Mouse (Mus musculus): ENCODE data around the gene Pyroxd1. TPM values are rescaled to one million over a fixed set of nuclear protein-coding genes. Genes with fewer than 3 reads are reported as not detected.
"Not testable (repeated sequence)": the region's sequence is repeated elsewhere in the genome, so short reads cannot be mapped to it uniquely, and the experiment has no call there.

The Pyroxd1 gene
- 4.9 and 6.6 TPM in 2 replicates for polyA plus RNA-seq (2012; ENCODE audit: insufficient read depth, insufficient read length, missing spikeins)

- Histone ChIP-seq H3K4me1 (ENCODE audit: control insufficient read depth, insufficient read depth, insufficient read length, low read length) (0 out of 2 replicates have a peak, but pooled peaks cover 2% of the 10 kb centered on the region), H3K4me3 (ENCODE audit: insufficient read depth, low read depth, low read length) (peak within 1 kb of the TSS; percentile 95), H3K27ac (replicated peaks; ENCODE audit: low read depth, low read length) (peak within 1 kb of the TSS; percentile 87)
Observed at GRCm38 (mm10) chr6:142345440-142346038, at the start of gene Pyroxd1. TSS of gene Pyroxd1 (plus strand) at chr6:142345654.

DNA sequence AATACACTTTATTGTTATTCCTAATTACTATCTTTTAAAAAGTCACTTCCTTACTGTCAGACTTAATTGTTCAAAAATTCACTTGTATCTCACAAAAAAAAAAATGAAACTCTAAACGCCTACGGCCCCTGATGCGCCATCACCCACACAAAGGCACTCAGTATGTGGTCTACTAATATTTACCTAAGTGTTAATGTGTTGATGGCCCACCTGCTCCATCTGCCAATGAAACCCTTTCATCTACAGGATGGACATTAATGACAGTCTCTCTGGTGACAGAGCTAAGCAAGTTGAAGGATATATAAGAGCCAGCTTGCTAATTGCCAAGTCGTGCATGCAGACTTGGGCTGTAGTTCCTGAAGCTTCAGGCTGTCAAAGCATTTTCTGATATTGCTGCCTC, 47.4 kb upstream of the Pyroxd1 start, which contains the start of gene Iapp:
Gene Iapp (plus strand): TSS at position 326 of the 400 bp plus-strand sequence.
- Histone ChIP-seq H3K4me3 (ENCODE audit: insufficient read depth, low read depth, low read length) (no peak within 1 kb of the TSS), H3K27ac (replicated peaks; ENCODE audit: low read depth, low read length) (no peak within 1 kb of the TSS), H3K4me1 (ENCODE audit: control insufficient read depth, insufficient read depth, insufficient read length, low read length) (no peaks in the 10 kb centered on the region)

- Histone ChIP-seq H3K4me3 (ENCODE audit: insufficient read depth, low read depth, low read length) (no peak overlapping the region), H3K27ac (replicated peaks; ENCODE audit: low read depth, low read length) (no peak overlapping the region), H3K4me1 (ENCODE audit: control insufficient read depth, insufficient read depth, insufficient read length, low read length) (no peaks in the 10 kb centered on the region)
Observed at GRCm38 (mm10) chr6:142305076-142305475, 40.4 kb upstream of the Pyroxd1 start.

DNA sequence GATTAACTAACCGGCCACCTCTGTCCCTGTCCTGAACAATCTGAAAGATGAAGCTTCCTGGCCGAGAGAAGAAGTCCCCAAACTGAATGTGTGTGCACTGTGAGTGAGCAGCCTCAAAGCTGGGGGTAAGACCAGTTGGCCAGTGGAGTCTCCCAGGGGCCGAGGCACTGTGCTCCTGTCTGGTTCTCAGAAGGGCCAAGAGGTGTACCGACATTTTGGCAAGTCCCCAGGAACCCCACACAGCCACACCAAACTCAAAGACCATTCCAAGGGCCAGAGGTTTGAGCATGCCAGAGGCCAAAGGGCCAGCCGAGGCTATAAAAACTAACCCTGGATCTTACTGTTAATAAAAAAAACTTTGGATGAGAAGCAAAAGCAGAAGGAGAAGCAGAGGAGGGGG, 31.2 kb upstream of the Pyroxd1 start:
- Histone ChIP-seq H3K4me3 (ENCODE audit: insufficient read depth, low read depth, low read length) (no peak overlapping the region), H3K27ac (replicated peaks; ENCODE audit: low read depth, low read length) (no peak overlapping the region), H3K4me1 (ENCODE audit: control insufficient read depth, insufficient read depth, insufficient read length, low read length) (no peaks in the 10 kb centered on the region)

GRCm38 (mm10) chr6:142317106-142317505, 28.3 kb upstream of the Pyroxd1 start:
- no peak overlapping the region for H3K27ac ChIP-seq (replicated peaks; ENCODE audit: low read depth, low read length)
- no peak overlapping the region for H3K4me3 ChIP-seq (ENCODE audit: insufficient read depth, low read depth, low read length)
- no peaks in the 10 kb centered on the region for H3K4me1 ChIP-seq (ENCODE audit: control insufficient read depth, insufficient read depth, insufficient read length, low read length)

DNA sequence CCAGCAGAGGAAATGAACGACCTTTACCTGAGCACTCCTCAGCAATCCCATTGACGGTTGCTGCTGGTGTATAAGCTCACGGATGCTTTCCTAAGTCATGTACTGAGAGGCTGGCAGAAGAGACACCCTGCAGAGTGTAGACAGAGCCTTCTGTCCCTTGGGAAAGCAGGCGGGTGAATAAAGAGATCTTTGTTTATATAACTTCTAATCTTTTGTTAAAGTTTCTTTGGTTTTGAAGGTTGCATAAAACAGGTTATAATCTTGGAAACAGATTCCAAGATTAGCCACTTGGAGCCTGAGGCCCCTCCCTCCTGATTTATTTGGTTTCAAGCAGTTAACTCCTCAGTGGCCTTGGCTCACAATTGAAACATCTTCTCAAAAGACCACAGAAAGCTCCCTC, 22.6 kb upstream of the Pyroxd1 start, which contains the start of gene Slco1a5:
Gene Slco1a5 (minus strand): TSS at position 101 of the 400 bp plus-strand sequence.
- H3K27ac ChIP-seq (replicated peaks; ENCODE audit: low read depth, low read length): no peak within 1 kb of the TSS
- H3K4me1 ChIP-seq (ENCODE audit: control insufficient read depth, insufficient read depth, insufficient read length, low read length): no peaks in the 10 kb centered on the region
- no peak within 1 kb of the TSS for H3K4me3 ChIP-seq (ENCODE audit: insufficient read depth, low read depth, low read length)

DNA sequence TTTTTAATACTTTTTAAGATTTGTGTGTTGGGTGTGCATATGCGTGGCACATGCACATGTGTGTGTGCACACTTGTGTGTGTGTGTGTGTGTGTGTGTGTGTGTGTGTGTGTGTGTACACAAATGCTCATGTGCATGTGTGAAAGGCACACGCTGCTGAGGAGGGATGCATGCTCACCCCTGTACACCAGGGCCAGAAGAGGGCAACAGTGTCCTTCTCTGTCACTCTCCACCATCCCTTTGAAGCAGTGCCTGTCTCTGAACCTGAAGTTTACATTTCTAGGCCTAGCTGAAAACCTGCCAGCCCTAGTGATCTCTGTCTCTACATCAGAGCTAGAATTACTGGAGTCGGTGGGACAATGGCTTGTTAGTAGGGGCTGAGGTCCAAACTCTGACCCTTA, 18.9 kb upstream of the Pyroxd1 start:
- H3K4me1 ChIP-seq (ENCODE audit: control insufficient read depth, insufficient read depth, insufficient read length, low read length): no peaks in the 10 kb centered on the region
- no peak overlapping the region for H3K4me3 ChIP-seq (ENCODE audit: insufficient read depth, low read depth, low read length)
- H3K27ac ChIP-seq (replicated peaks; ENCODE audit: low read depth, low read length): no peak overlapping the region

DNA sequence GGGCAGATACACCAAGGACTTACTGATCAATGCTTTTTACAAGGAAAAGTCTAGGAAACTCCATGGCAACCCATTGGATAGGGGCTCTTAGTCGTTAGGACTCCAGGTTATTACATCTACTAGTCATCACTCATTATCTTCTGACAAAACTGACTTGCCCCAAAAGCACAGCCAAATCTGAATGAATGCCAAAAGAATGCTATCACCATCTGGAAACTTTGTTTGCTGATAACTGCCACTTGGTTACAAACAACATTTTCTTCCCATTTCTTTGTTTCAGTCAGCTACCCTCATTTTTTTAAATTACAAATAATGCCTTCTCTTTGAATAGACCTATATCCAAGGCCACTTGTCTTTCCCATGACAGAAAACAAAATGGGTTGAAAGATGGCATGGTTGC, 16.3 kb upstream of the Pyroxd1 start:
- Histone ChIP-seq H3K4me3 (ENCODE audit: insufficient read depth, low read depth, low read length) (no peak overlapping the region), H3K27ac (replicated peaks; ENCODE audit: low read depth, low read length) (no peak overlapping the region), H3K4me1 (ENCODE audit: control insufficient read depth, insufficient read depth, insufficient read length, low read length) (no peaks in the 10 kb centered on the region)

- Histone ChIP-seq H3K27ac (replicated peaks; ENCODE audit: low read depth, low read length) (no peak overlapping the region), H3K4me3 (ENCODE audit: insufficient read depth, low read depth, low read length) (no peak overlapping the region), H3K4me1 (ENCODE audit: control insufficient read depth, insufficient read depth, insufficient read length, low read length) (no peaks in the 10 kb centered on the region)
Observed at GRCm38 (mm10) chr6:142338961-142339360, 6.5 kb upstream of the Pyroxd1 start.

- H3K4me1 ChIP-seq (ENCODE audit: control insufficient read depth, insufficient read depth, insufficient read length, low read length): no peaks in the 10 kb centered on the region
- H3K4me3 ChIP-seq (ENCODE audit: insufficient read depth, low read depth, low read length): no peak overlapping the region
- H3K27ac ChIP-seq (replicated peaks; ENCODE audit: low read depth, low read length): no peak overlapping the region
Observed at GRCm38 (mm10) chr6:142339576-142339975, 5.9 kb upstream of the Pyroxd1 start.

DNA sequence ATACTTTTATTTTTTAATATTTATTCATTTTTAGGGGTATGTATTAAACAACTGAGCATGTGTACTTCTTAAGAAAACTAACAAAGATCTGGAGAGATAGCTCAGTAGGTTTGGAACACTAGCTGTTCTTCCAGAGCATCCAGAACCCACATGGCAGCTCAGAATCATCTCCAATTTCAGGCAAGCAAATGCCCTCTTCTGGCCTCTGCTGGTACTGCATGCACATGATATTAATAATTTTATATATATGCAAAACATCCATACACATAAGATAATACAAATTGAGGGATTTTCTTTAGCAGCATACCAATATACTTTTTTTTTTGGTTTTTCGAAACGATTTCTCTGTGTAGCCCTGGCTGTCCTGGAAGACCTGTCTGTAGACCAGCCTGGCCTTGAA, 1.9 kb upstream of the Pyroxd1 start:
- no peak overlapping the region for H3K4me3 ChIP-seq (ENCODE audit: insufficient read depth, low read depth, low read length)
- H3K4me1 ChIP-seq (ENCODE audit: control insufficient read depth, insufficient read depth, insufficient read length, low read length): 0 out of 2 replicates have a peak, but pooled peaks cover 2% of the 10 kb centered on the region
- no peak overlapping the region for H3K27ac ChIP-seq (replicated peaks; ENCODE audit: low read depth, low read length)

DNA sequence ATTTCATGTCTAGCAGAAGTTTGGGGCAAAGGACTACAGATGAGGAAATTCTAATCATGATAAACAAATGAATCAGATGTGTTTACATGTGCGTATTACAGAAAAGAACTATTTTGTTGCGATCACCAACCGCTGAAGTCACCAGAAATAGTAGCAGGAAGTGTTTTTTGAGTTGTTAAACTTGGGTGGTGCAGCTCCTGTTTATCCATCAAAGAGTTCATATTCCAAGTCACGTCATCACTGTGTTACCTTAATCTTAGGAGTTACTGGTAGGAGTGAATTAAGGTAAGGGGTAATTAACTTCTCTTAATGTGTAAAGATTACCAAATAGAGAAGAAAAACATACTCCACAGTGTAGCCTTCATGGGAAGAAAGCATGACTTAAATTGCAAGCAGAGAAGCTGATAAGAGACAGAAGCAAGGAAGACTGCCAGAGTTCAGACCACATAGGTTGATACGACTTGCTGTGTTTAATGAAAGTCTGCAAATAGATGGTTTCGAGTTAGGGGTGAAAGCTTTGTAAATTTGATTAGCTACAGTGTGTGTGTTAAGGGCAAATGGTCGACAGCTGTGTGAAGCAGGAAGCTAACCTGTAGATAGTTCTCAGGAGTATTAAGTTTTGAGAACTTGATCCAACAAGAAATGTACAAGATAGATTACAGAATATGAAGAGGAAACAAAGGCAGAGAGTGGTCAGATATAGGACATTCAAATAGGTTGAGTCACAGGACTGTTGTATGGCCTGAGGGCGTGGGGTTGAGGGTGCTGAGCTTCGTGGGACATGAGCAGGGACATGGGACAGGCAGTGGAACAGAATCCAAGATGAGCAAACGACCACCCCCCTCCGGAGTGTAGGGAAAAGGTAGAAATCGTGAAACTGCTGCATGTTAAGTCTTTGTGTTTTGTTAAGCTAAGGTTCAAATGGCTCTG, 992 bp downstream of the Pyroxd1 start:
- Histone ChIP-seq H3K27ac (replicated peaks; ENCODE audit: low read depth, low read length) (no peak overlapping the region), H3K4me3 (ENCODE audit: insufficient read depth, low read depth, low read length) (peak overlapping the region; percentile 95; the same call in 1 of the 2 replicates), H3K4me1 (ENCODE audit: control insufficient read depth, insufficient read depth, insufficient read length, low read length) (0 out of 2 replicates have a peak, but pooled peaks cover 2% of the 10 kb centered on the region)

DNA sequence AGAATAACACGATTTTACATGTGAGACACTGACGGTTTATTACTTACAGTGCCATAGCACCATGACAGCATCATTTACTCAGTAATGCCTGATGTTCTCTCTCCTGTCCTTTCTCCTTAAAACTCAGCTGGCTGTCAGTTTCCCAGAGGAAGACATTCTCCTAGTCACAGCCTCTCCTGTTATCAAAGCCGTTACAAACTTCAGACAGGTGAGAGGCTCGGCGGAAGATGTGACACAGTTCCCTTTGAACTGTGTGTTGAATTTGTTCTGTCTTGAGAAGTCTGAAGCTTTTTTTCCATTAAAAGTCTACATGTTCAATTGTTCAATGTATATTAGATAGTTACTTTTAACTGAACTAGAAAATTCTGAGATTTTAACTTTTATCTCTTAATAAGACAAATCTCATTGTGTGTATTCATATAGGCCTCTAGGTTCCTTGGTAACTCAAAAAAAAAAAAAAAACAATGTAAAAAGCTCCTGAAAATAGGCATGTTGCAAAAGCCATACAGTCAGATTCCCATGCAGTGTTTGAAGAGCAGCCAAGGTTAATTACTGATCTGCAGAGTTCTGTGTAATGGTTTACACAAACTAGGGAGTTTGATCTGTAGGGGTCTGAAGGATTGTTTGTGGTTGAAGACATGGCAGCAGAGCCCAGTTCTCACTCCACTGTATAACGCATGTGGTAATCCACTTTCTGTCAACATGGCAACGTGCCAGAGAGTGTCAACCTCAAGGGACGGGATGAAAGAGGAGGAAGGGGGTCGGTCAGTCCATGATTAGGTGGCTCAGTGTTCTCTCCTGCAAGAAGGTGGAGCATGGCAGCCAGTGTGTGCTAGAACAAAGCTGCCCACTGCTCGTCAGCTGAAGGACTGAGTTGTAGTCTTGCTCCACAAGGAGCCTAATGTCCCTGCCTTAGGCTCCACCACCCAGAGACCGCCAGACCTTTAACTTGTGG, 2.3 kb downstream of the Pyroxd1 start:
- no peak overlapping the region for H3K27ac ChIP-seq (replicated peaks; ENCODE audit: low read depth, low read length)
- H3K4me1 ChIP-seq (ENCODE audit: control insufficient read depth, insufficient read depth, insufficient read length, low read length): 0 out of 2 replicates have a peak, but pooled peaks cover 2% of the 10 kb centered on the region
- no peak overlapping the region for H3K4me3 ChIP-seq (ENCODE audit: insufficient read depth, low read depth, low read length)

DNA sequence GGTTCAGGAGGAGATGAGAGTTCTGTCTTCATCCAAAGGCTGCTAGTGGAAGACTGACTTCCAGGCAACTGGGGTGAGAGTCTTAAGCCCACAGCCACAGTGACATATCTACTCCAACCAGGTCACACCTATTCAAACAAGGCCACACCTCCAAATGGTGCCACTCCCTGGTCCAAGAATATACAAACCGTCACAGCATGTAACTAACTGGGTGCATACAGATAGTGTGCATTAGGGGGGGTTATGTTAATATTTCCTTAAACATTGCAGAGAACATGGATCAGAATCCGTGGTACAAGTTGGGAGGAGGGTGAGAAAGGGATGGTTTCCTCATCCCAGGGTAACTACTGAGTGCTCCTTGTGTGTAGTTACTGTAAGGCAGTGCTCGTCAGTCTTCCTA, 6.6 kb downstream of the Pyroxd1 start:
- H3K27ac ChIP-seq (replicated peaks; ENCODE audit: low read depth, low read length); H3K4me3 ChIP-seq (ENCODE audit: insufficient read depth, low read depth, low read length); H3K4me1 ChIP-seq (ENCODE audit: control insufficient read depth, insufficient read depth, insufficient read length, low read length): not testable (repeated sequence)

Data from brown adipose tissue, adult 24 weeks (tissue).